Mouse (Mus musculus): Measurements from ENCODE around the gene Postn. TPM values are rescaled to one million over a fixed set of nuclear protein-coding genes. Genes with fewer than 3 reads are reported as not detected.

Gene Postn
- 0.18 TPM for polyA plus RNA-seq (2017; shearing (Covaris generic))

GRCm38 (mm10) chr3:54360897-54361296 lies at the start of gene Postn:
TSS of gene Postn (plus strand) at chr3:54361109.

Other genes with a start within 250 kb of the Postn start
- gene Trpc4, start 205.1 kb upstream of the Postn start, polyA plus RNA-seq (2017; shearing (Covaris generic)) = 0.62 TPM

Data from effector memory CD4-positive, alpha-beta T cell, adult 7 months (primary cell).